Mouse (Mus musculus): Measurements from ENCODE around the gene Pbp2. TPM values are rescaled to one million over a fixed set of nuclear protein-coding genes. Genes with fewer than 3 reads are reported as not detected.

Pbp2 gene
- polyA plus RNA-seq (2012; rRNA removed): not detected in 2 replicates

- 97% methylated on average over 9 of the region's 9 CpGs for WGBS
- Histone ChIP-seq H3K36me3 (ENCODE audit: control insufficient read depth, insufficient read depth, low read length) (no peaks in the 10 kb centered on the region), H3K27me3 (ENCODE audit: control insufficient read depth, insufficient read depth, low read length) (no peaks in the 10 kb centered on the region), H3K27ac (ENCODE audit: control insufficient read depth, insufficient read depth, low read length) (no peak within 1 kb of the TSS), H3K4me3 (ENCODE audit: control insufficient read depth, insufficient read depth, low read length) (no peak within 1 kb of the TSS), H3K4me1 (replicated peaks; ENCODE audit: control insufficient read depth, insufficient read depth, low read length) (no peaks in the 10 kb centered on the region)
- no peak for DNase-seq
- no peak for TF ChIP-seq CTCF (IDR thresholded peaks at IDR 0.05; ENCODE audit: borderline replicate concordance, control insufficient read depth, extremely low read depth, insufficient read depth, low read length, poor library complexity)
- TF ChIP-seq POLR2A (IDR thresholded peaks at IDR 0.05; ENCODE audit: control insufficient read depth, extremely low read depth, insufficient read depth, low read length, poor library complexity): no peak
Observed at GRCm38 (mm10) chr6:135310305-135310704, at the start of gene Pbp2. Gene Pbp2, minus strand, starts transcription at chr6:135310405.

GRCm38 (mm10) chr6:135354953-135355352, 44.7 kb upstream of the Pbp2 start:
- no peaks in the 10 kb centered on the region for H3K36me3 ChIP-seq (ENCODE audit: control insufficient read depth, insufficient read depth, low read length)

GRCm38 (mm10) chr6:135352537-135352936, 42.3 kb upstream of the Pbp2 start:
- Histone ChIP-seq H3K4me3 (ENCODE audit: control insufficient read depth, insufficient read depth, low read length) (no peak overlapping the region), H3K27ac (ENCODE audit: control insufficient read depth, insufficient read depth, low read length) (no peak overlapping the region), H3K36me3 (ENCODE audit: control insufficient read depth, insufficient read depth, low read length) (no peaks in the 10 kb centered on the region), H3K27me3 (ENCODE audit: control insufficient read depth, insufficient read depth, low read length) (no peaks in the 10 kb centered on the region), H3K4me1 (replicated peaks; ENCODE audit: control insufficient read depth, insufficient read depth, low read length) (no peaks in the 10 kb centered on the region)
- WGBS: 96% methylated on average over 4 of the region's 4 CpGs
- TF ChIP-seq CTCF (IDR thresholded peaks at IDR 0.05; ENCODE audit: borderline replicate concordance, control insufficient read depth, extremely low read depth, insufficient read depth, low read length, poor library complexity) (no peak), POLR2A (IDR thresholded peaks at IDR 0.05; ENCODE audit: control insufficient read depth, extremely low read depth, insufficient read depth, low read length, poor library complexity) (no peak)
- DNase-seq: no peak

More at GRCm38 (mm10) chr6:135354953-135355352, 44.7 kb upstream of the Pbp2 start:
- over 99% methylated on average over 4 of the region's 4 CpGs for WGBS
- H3K27me3 ChIP-seq (ENCODE audit: control insufficient read depth, insufficient read depth, low read length): no peaks in the 10 kb centered on the region
- H3K4me1 ChIP-seq (replicated peaks; ENCODE audit: control insufficient read depth, insufficient read depth, low read length): no peaks in the 10 kb centered on the region
- H3K27ac ChIP-seq (ENCODE audit: control insufficient read depth, insufficient read depth, low read length): no peak overlapping the region
- DNase-seq: no peak
- H3K4me3 ChIP-seq (ENCODE audit: control insufficient read depth, insufficient read depth, low read length): no peak overlapping the region
- no peak for TF ChIP-seq CTCF (IDR thresholded peaks at IDR 0.05; ENCODE audit: borderline replicate concordance, control insufficient read depth, extremely low read depth, insufficient read depth, low read length, poor library complexity)
- no peak for TF ChIP-seq POLR2A (IDR thresholded peaks at IDR 0.05; ENCODE audit: control insufficient read depth, extremely low read depth, insufficient read depth, low read length, poor library complexity)

GRCm38 (mm10) chr6:135351638-135352302, 41.6 kb upstream of the Pbp2 start:
- DNase-seq: no peak
- no peaks in the 10 kb centered on the region for H3K27me3 ChIP-seq (ENCODE audit: control insufficient read depth, insufficient read depth, low read length)
- no peak overlapping the region for H3K27ac ChIP-seq (ENCODE audit: control insufficient read depth, insufficient read depth, low read length)
- no peaks in the 10 kb centered on the region for H3K4me1 ChIP-seq (replicated peaks; ENCODE audit: control insufficient read depth, insufficient read depth, low read length)
- no peak for TF ChIP-seq CTCF (IDR thresholded peaks at IDR 0.05; ENCODE audit: borderline replicate concordance, control insufficient read depth, extremely low read depth, insufficient read depth, low read length, poor library complexity)
- no peak for TF ChIP-seq POLR2A (IDR thresholded peaks at IDR 0.05; ENCODE audit: control insufficient read depth, extremely low read depth, insufficient read depth, low read length, poor library complexity)
- H3K36me3 ChIP-seq (ENCODE audit: control insufficient read depth, insufficient read depth, low read length): no peaks in the 10 kb centered on the region
- no peak overlapping the region for H3K4me3 ChIP-seq (ENCODE audit: control insufficient read depth, insufficient read depth, low read length)
- 93% methylated on average over 8 of the region's 8 CpGs for WGBS

GRCm38 (mm10) chr6:135341076-135341378, 30.8 kb upstream of the Pbp2 start:
- no peak overlapping the region for H3K27ac ChIP-seq (ENCODE audit: control insufficient read depth, insufficient read depth, low read length)
- H3K36me3 ChIP-seq (ENCODE audit: control insufficient read depth, insufficient read depth, low read length): no peaks in the 10 kb centered on the region
- WGBS: 12% methylated on average over 4 of the region's 4 CpGs
- no peaks in the 10 kb centered on the region for H3K27me3 ChIP-seq (ENCODE audit: control insufficient read depth, insufficient read depth, low read length)
- TF ChIP-seq CTCF (IDR thresholded peaks at IDR 0.05; ENCODE audit: borderline replicate concordance, control insufficient read depth, extremely low read depth, insufficient read depth, low read length, poor library complexity) (no peak), POLR2A (IDR thresholded peaks at IDR 0.05; ENCODE audit: control insufficient read depth, extremely low read depth, insufficient read depth, low read length, poor library complexity) (no peak)
- no peaks in the 10 kb centered on the region for H3K4me1 ChIP-seq (replicated peaks; ENCODE audit: control insufficient read depth, insufficient read depth, low read length)
- no peak for DNase-seq
- H3K4me3 ChIP-seq (ENCODE audit: control insufficient read depth, insufficient read depth, low read length): no peak overlapping the region

GRCm38 (mm10) chr6:135340355-135341075, 30.3 kb upstream of the Pbp2 start:
- Histone ChIP-seq H3K4me3 (ENCODE audit: control insufficient read depth, insufficient read depth, low read length) (no peak overlapping the region), H3K27me3 (ENCODE audit: control insufficient read depth, insufficient read depth, low read length) (no peaks in the 10 kb centered on the region), H3K4me1 (replicated peaks; ENCODE audit: control insufficient read depth, insufficient read depth, low read length) (no peaks in the 10 kb centered on the region), H3K27ac (ENCODE audit: control insufficient read depth, insufficient read depth, low read length) (no peak overlapping the region), H3K36me3 (ENCODE audit: control insufficient read depth, insufficient read depth, low read length) (no peaks in the 10 kb centered on the region)
- no peak for TF ChIP-seq CTCF (IDR thresholded peaks at IDR 0.05; ENCODE audit: borderline replicate concordance, control insufficient read depth, extremely low read depth, insufficient read depth, low read length, poor library complexity)
- 85% methylated on average over 9 of the region's 9 CpGs for WGBS
- DNase-seq: no peak

Measured in thymus, adult 2 months (tissue).